In the genomic region with DNA sequence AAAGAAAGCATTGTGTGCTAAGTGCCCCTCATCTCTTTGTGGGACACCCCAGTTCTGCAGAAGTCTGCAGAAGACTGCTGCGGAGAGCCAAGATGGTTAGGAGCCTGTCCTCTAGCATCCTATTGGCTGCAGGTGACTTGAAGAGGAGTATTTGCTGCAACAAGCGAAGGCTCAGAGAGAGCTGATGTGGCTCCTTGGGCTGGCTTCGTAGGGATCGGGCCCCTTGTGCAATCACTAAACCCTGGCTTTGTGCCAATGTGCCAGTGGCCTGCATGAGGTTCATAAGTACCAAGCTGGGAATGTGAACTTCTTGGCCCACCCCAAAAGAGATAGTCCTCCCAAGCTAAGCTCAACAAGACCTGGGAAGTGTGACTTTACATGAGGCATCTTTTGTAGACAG, we compare ENCODE assay signal across 14 mouse cellular contexts.
DNase-seq lines count a peak whose midpoint lies in the region; ATAC-seq and TF ChIP-seq lines count a peak whose summit lies in the region.
"Had no signal": no experiment of that assay in that cellular context is flagged by ENCODE, and none has a peak within 500 bp of the region (broad histone marks: within the 10 kb centered on the region; RNA-seq: fewer than 3 reads in every experiment).

No protein-coding gene starts in this region.

- no peak overlapping the region for H3K4me2 ChIP-seq in intestine, embryonic 14.5 days (ENCODE audit: low read length)
- no peak overlapping the region for H3K4me2 ChIP-seq in intestine, postnatal 0 days (replicated peaks; ENCODE audit: low read depth)
- H3K4me2 ChIP-seq in neural tube, embryonic 13.5 days: no peak overlapping the region
- no peak overlapping the region for H3K4me2 ChIP-seq in stomach, postnatal 0 days (replicated peaks; ENCODE audit: low read depth)
- H3K4me2 ChIP-seq: embryonic facial prominence, embryonic 15.5 days; hindbrain, embryonic 15.5 days; midbrain, embryonic 13.5 days had no signal

- no peak for ATAC-seq in intestine, embryonic 14.5 days (replicated peaks; ENCODE audit: low FRiP score, low TSS enrichment, low read depth)
- no peak for ATAC-seq in intestine, postnatal 0 days
- ATAC-seq in neural tube, embryonic 13.5 days (ENCODE audit: low read depth): no peak
- no peak for ATAC-seq in stomach, postnatal 0 days (ENCODE audit: low FRiP score, low TSS enrichment)
- ATAC-seq: forebrain, postnatal 0 days; midbrain, embryonic 13.5 days had no signal

- H3K9ac ChIP-seq in intestine, embryonic 14.5 days (ENCODE audit: low read length): no peak overlapping the region
- no peak overlapping the region for H3K9ac ChIP-seq in intestine, postnatal 0 days (ENCODE audit: low read depth, low read length)
- H3K9ac ChIP-seq in neural tube, embryonic 13.5 days: no peak overlapping the region
- no peak overlapping the region for H3K9ac ChIP-seq in stomach, postnatal 0 days (ENCODE audit: low read length)
- H3K9ac ChIP-seq: embryonic facial prominence, embryonic 15.5 days; forebrain, postnatal 0 days; hindbrain, embryonic 15.5 days; liver, embryonic 14.5 days; midbrain, embryonic 13.5 days had no signal

- DNase-seq in intestine, embryonic 14.5 days (ENCODE audit: low spot score): no peak
- DNase-seq in neural tube, embryonic 10.5 days (ENCODE audit: extremely low spot score, low spot score): no peak
- DNase-seq in embryonic facial prominence, embryonic 10.5 days (ENCODE audit: low spot score): no peak
- peak; percentile 40 for DNase-seq in stomach, postnatal 0 days (ENCODE audit: low spot score)
- DNase-seq in c-Kit-positive CD71-positive TER-119-positive erythroid progenitor cells, embryonic 14.5 days (ENCODE audit: low spot score): no peak
- DNase-seq: cerebellum, postnatal 25 days; forebrain, postnatal 0 days; thymus, adult 2 months had no signal

- TF ChIP-seq EP300 in stomach, postnatal 0 days (optimal IDR thresholded peaks at IDR 0.05): no peak

- H3K4me1 ChIP-seq in intestine, embryonic 14.5 days (replicated peaks; ENCODE audit: control insufficient read depth, insufficient read depth, low read length): peaks cover 30% of the 10 kb centered on the region
- H3K4me1 ChIP-seq in intestine, postnatal 0 days (replicated peaks; ENCODE audit: control insufficient read depth, insufficient read depth, low read length): 0 out of 2 replicates have a peak, but pooled peaks cover 4% of the 10 kb centered on the region
- peaks cover 24% of the 10 kb centered on the region for H3K4me1 ChIP-seq in neural tube, embryonic 13.5 days (replicated peaks)
- H3K4me1 ChIP-seq in embryonic facial prominence, embryonic 10.5 days: peaks cover 34% of the 10 kb centered on the region
- H3K4me1 ChIP-seq in stomach, postnatal 0 days (replicated peaks; ENCODE audit: control insufficient read depth, insufficient read depth): peaks cover 3% of the 10 kb centered on the region
- H3K4me1 ChIP-seq: midbrain, embryonic 13.5 days had no signal

- no peak for TF ChIP-seq CTCF in intestine, postnatal 0 days (IDR thresholded peaks at IDR 0.05; ENCODE audit: low read depth)
- TF ChIP-seq CTCF in stomach, postnatal 0 days (IDR thresholded peaks at IDR 0.05; ENCODE audit: low read depth): no peak

- no peaks in the 10 kb centered on the region for H3K9me3 ChIP-seq in intestine, embryonic 14.5 days (ENCODE audit: control insufficient read depth, low read length)
- no peaks in the 10 kb centered on the region for H3K9me3 ChIP-seq in intestine, postnatal 0 days (ENCODE audit: control insufficient read depth)
- no peaks in the 10 kb centered on the region for H3K9me3 ChIP-seq in neural tube, embryonic 13.5 days
- H3K9me3 ChIP-seq in embryonic facial prominence, embryonic 10.5 days: no peaks in the 10 kb centered on the region
- H3K9me3 ChIP-seq in stomach, postnatal 0 days (ENCODE audit: control insufficient read depth, low read length): no peaks in the 10 kb centered on the region
- H3K9me3 ChIP-seq: embryonic facial prominence, embryonic 15.5 days; hindbrain, embryonic 15.5 days; midbrain, embryonic 13.5 days had no signal

- H3K36me3 ChIP-seq in intestine, embryonic 14.5 days (ENCODE audit: control insufficient read depth, insufficient read depth, low read length): no peaks in the 10 kb centered on the region
- H3K36me3 ChIP-seq in intestine, postnatal 0 days (ENCODE audit: control insufficient read depth, insufficient read depth): no peaks in the 10 kb centered on the region
- no peaks in the 10 kb centered on the region for H3K36me3 ChIP-seq in neural tube, embryonic 13.5 days
- H3K36me3 ChIP-seq in embryonic facial prominence, embryonic 10.5 days (replicated peaks): no peaks in the 10 kb centered on the region
- no peaks in the 10 kb centered on the region for H3K36me3 ChIP-seq in stomach, postnatal 0 days (ENCODE audit: control insufficient read depth, insufficient read depth, low read length)
- H3K36me3 ChIP-seq: embryonic facial prominence, embryonic 15.5 days; hindbrain, embryonic 15.5 days; midbrain, embryonic 13.5 days had no signal

- peak overlapping the region; percentile 86; the same call in 1 of the 2 replicates for H3K27ac ChIP-seq in intestine, embryonic 14.5 days (ENCODE audit: low read depth)
- no peak overlapping the region for H3K27ac ChIP-seq in intestine, postnatal 0 days (ENCODE audit: low read depth, low read length)
- H3K27ac ChIP-seq in neural tube, embryonic 13.5 days (replicated peaks): peak overlapping the region; percentile 81; the same call in 1 of the 2 replicates
- 0 out of 2 replicates have a peak overlapping the region, but pooled peaks have one; percentile 26 for H3K27ac ChIP-seq in embryonic facial prominence, embryonic 10.5 days (replicated peaks)
- H3K27ac ChIP-seq in stomach, postnatal 0 days (replicated peaks): peak overlapping the region; percentile 89; the same call in 1 of the 2 replicates
- H3K27ac ChIP-seq: liver, embryonic 14.5 days; midbrain, embryonic 13.5 days had no signal

- no peak overlapping the region for H3K4me3 ChIP-seq in intestine, embryonic 14.5 days (ENCODE audit: low read depth, low read length)
- no peak overlapping the region for H3K4me3 ChIP-seq in intestine, postnatal 0 days (ENCODE audit: low read depth, low read length)
- no peak overlapping the region for H3K4me3 ChIP-seq in neural tube, embryonic 13.5 days
- H3K4me3 ChIP-seq in embryonic facial prominence, embryonic 10.5 days: no peak overlapping the region
- no peak overlapping the region for H3K4me3 ChIP-seq in stomach, postnatal 0 days (ENCODE audit: low read depth, low read length)
- H3K4me3 ChIP-seq: embryonic facial prominence, embryonic 15.5 days; hindbrain, embryonic 15.5 days; midbrain, embryonic 13.5 days had no signal

- no peaks in the 10 kb centered on the region for H3K27me3 ChIP-seq in intestine, embryonic 14.5 days (replicated peaks; ENCODE audit: control insufficient read depth, insufficient read depth, low read length)
- no peaks in the 10 kb centered on the region for H3K27me3 ChIP-seq in intestine, postnatal 0 days (replicated peaks; ENCODE audit: control insufficient read depth, insufficient read depth, low read length)
- no peaks in the 10 kb centered on the region for H3K27me3 ChIP-seq in neural tube, embryonic 13.5 days
- H3K27me3 ChIP-seq in embryonic facial prominence, embryonic 10.5 days (replicated peaks; ENCODE audit: low read depth, poor library complexity, severe bottlenecking): no peaks in the 10 kb centered on the region
- no peaks in the 10 kb centered on the region for H3K27me3 ChIP-seq in stomach, postnatal 0 days (ENCODE audit: control insufficient read depth, insufficient read depth, low read length)
- H3K27me3 ChIP-seq: embryonic facial prominence, embryonic 15.5 days; hindbrain, embryonic 15.5 days; midbrain, embryonic 13.5 days had no signal

- WGBS in intestine, embryonic 14.5 days: 85% methylated on average over 4 of the region's 4 CpGs
- 53% methylated on average over 4 of the region's 4 CpGs for WGBS in intestine, postnatal 0 days
- WGBS in neural tube, embryonic 13.5 days: 92% methylated on average over 4 of the region's 4 CpGs
- WGBS in embryonic facial prominence, embryonic 10.5 days: 95% methylated on average over 4 of the region's 4 CpGs
- 79% methylated on average over 4 of the region's 4 CpGs for WGBS in stomach, postnatal 0 days
